Mouse (Mus musculus) embryonic fibroblast, embryonic 13.5 days (primary cell): ENCODE measurements around the gene Ubn1.

Experiments
- CTCF ChIP-seq: IDR thresholded peaks from 2 replicates; pipeline ENCODE4 v1.5.1; 2011; ENCODE audit warnings: mild to moderate bottlenecking, control low read depth, low read length, moderate library complexity, borderline replicate concordance; ENCODE audit not compliant: insufficient read depth
- POLR2A ChIP-seq: IDR thresholded peaks from 2 replicates; pipeline ENCODE4 v1.6.1; 2011; ENCODE audit warnings: low read depth, mild to moderate bottlenecking, control low read depth, low read length, moderate library complexity

DNA sequence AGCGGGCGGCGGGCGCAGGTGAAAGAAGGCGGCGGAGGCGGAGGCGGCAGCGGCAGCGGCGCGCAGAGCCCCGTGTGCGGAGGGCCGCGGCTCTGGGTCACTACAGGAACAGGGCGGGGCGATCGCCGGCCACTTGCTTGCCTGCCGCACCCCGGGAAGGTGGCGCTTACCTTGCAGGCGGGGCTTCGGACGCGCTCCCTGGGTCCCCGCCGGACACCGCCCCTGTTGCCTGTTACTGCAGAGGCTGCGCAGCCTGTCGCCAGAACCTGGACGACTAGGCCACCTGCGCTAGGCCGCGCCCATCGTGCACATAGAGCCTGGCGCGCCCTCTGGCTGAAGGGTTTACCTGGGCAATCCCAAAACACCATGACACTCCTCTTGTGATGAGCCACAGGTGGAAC, 82.5 kb downstream of the Ubn1 start, which contains the start of gene Ppl:
- no peak for TF ChIP-seq POLR2A
- TF ChIP-seq CTCF, result no peak
